Mouse (Mus musculus) stomach, embryonic 16.5 days (tissue): Measurements from ENCODE around the gene Agtrap. TPM values are rescaled to one million over a fixed set of nuclear protein-coding genes. Genes with fewer than 3 reads are reported as not detected.

ENCODE experiments used
- ATAC-seq: fragments of 200-750 bp; cut with Nextera tagmentation; 2 replicates; pipeline ENCODE4 v1.8.0; 2017; ENCODE audit warnings: moderate number of reproducible peaks, moderate TSS enrichment; ENCODE audit not compliant: insufficient read depth, low FRiP score
- H3K27ac ChIP-seq: fragments of 300-500 bp; sonication (generic); 2 replicates; pipeline ENCODE4 v1.5.1; 2014; ENCODE audit warnings: low read length
- H3K27me3 ChIP-seq: fragments of 300-500 bp; sonication (generic); 2 replicates; pipeline ENCODE4 v1.6.1; 2014; ENCODE audit warnings: low read length, control low read depth, mixed read lengths; ENCODE audit not compliant: control insufficient read depth, insufficient read depth
- H3K36me3 ChIP-seq: fragments of 300-500 bp; sonication (generic); 2 replicates; pipeline ENCODE4 v1.6.1; 2014; ENCODE audit warnings: low read length; ENCODE audit not compliant: control insufficient read depth, insufficient read depth
- H3K4me1 ChIP-seq: fragments of 300-500 bp; sonication (generic); 2 replicates; pipeline ENCODE4 v1.6.1; 2014; ENCODE audit warnings: low read length, control low read depth, mixed read lengths; ENCODE audit not compliant: control insufficient read depth, insufficient read depth
- H3K4me2 ChIP-seq: fragments of 300-500 bp; sonication (generic); 2 replicates; pipeline ENCODE4 v1.6.1; 2014; ENCODE audit warnings: low read depth, low read length, mixed read lengths
- H3K4me3 ChIP-seq: fragments of 300-500 bp; sonication (generic); replicated peaks from 2 replicates; pipeline ENCODE4 v1.5.1; 2014; ENCODE audit warnings: mild to moderate bottlenecking, low read length
- H3K9ac ChIP-seq: fragments of 300-500 bp; sonication (generic); 2 replicates; pipeline ENCODE4 v1.6.1; 2014; ENCODE audit warnings: low read length
- H3K9me3 ChIP-seq: fragments of 300-500 bp; sonication (generic); replicated peaks from 2 replicates; pipeline ENCODE4 v1.6.1; 2016; ENCODE audit warnings: low read length, control low read depth; ENCODE audit not compliant: control insufficient read depth
- WGBS: fragments of 180-500 bp; shearing (Covaris S2); extraction: QIAGEN DNeasy Blood & Tissue Kit; methylation state at CpG from one replicate; pipeline ENCODE4 v1.1.7; 2014; 5-methylcytosine and 5-hydroxymethylcytosine counted together
- polyA plus RNA-seq: library from polyadenylated mRNA; unstranded; fragments of >200 nt; fragmentation: Nextera tagmentation; extraction: Ambion mirVana; gene quantifications from 2 replicates; pipeline ENCODE4 v1.2.1, GENCODE M21; 2015

Gene Agtrap
- polyA plus RNA-seq, 1 experiment from 2014 or later: 16.5 TPM

DNA sequence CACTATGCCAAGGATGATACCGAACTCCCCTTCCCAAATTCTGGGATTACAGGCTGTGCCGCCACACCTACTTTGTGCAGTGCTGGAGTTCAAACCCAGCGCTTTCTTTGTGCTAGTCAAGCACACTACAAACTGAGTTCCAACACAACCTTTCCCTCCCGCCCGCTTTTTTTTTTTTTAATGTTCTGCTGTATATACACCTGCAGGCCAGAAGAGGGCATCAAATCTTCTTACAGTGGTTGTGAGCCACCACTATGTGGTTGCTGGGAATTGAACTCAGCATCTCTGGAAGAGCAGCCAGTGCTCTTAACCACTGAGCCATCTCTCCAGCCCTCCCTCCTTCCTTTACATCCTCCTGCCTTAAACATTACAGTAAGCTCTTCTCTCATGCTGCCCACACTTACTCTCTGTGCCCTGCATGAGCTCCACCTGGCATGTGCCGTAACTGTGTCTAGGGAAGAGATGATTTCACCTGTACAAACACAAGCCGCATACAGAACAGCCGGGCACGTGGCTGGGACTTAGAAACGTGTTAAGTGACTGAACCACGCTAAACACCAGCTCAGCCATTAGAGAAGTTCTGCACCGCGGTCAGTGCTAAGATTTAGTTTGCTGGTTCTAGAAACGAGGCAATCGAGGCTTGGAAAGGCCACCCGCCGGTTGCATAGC, 13.2 kb downstream of the Agtrap start:
- WGBS: 38% methylated on average over 17 of the region's 17 CpGs
- Histone ChIP-seq H3K4me1 (no peaks in the 10 kb centered on the region), H3K4me2 (peak overlapping the region; percentile 54), H3K27ac (no peak overlapping the region), H3K27me3 (no peaks in the 10 kb centered on the region), H3K4me3 (peak overlapping the region; percentile 38), H3K9ac (peak overlapping the region; percentile 51), H3K9me3 (no peaks in the 10 kb centered on the region), H3K36me3 (no peaks in the 10 kb centered on the region)
- ATAC-seq: peak; percentile 21; the same call in 1 of the 2 replicates

DNA sequence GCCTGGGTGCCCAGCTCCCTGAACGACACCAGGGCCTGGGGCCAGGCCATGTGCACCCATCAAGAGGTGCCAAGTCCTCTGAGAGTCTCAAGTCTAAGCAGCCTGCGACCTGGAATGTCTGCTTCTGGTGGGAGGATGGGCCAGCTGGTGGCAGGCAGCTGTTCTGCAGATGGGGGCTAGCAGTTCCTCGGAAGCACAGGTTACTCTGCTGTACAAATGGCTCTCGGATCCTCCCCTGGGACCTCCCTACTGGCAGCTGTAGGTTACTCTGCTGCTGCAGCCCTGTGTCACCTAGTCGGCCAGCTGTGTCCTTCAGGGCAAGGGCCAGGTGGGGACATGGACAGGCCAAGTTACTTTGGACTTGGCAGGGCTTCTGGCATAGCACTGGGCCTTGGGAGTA, 16.3 kb downstream of the Agtrap start:
- no peaks in the 10 kb centered on the region for H3K9me3 ChIP-seq
- H3K36me3 ChIP-seq: no peaks in the 10 kb centered on the region
- H3K27ac ChIP-seq: no peak overlapping the region
- H3K4me3 ChIP-seq: no peak overlapping the region
- H3K4me1 ChIP-seq: no peaks in the 10 kb centered on the region
- H3K27me3 ChIP-seq: no peaks in the 10 kb centered on the region
- no peak overlapping the region for H3K9ac ChIP-seq
- ATAC-seq: no peak
- 54% methylated on average over 5 of the region's 5 CpGs for WGBS
- no peak overlapping the region for H3K4me2 ChIP-seq

DNA sequence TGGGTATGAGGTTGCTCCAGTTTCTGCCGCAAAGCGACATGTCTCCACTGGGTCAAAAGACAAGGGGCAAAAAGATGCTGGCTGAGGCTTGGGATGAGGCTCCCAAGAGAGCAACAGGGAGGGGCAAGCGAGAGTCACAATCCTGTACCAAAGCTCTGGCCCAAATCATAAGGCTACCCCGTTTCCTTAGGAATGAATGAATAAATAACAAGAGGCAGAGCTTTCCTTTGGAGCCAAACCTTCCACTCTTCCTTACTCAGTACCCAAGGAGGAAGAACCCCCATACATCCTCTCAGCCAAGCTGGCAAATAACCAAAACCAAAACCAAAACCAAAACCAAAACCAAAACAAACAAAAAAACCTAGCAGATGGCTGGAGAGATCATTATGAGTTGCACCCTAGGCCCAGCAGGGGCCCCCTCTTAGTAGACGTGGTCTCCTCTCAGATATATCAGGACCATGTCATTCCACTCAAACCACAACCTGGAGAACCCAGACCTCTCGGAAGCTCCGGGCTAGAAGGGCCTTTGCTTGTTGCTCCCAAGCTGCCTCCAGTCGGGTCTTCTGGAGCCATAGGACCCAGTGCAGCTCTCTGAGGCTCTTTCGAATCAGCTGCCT, 18.1 kb downstream of the Agtrap start:
- H3K4me3 ChIP-seq: no peak overlapping the region
- H3K27me3 ChIP-seq: no peaks in the 10 kb centered on the region
- WGBS: 82% methylated on average over 9 of the region's 9 CpGs
- no peaks in the 10 kb centered on the region for H3K4me1 ChIP-seq
- H3K27ac ChIP-seq: no peak overlapping the region
- no peaks in the 10 kb centered on the region for H3K36me3 ChIP-seq
- no peak overlapping the region for H3K9ac ChIP-seq
- ATAC-seq: no peak
- no peaks in the 10 kb centered on the region for H3K9me3 ChIP-seq
- no peak overlapping the region for H3K4me2 ChIP-seq

DNA sequence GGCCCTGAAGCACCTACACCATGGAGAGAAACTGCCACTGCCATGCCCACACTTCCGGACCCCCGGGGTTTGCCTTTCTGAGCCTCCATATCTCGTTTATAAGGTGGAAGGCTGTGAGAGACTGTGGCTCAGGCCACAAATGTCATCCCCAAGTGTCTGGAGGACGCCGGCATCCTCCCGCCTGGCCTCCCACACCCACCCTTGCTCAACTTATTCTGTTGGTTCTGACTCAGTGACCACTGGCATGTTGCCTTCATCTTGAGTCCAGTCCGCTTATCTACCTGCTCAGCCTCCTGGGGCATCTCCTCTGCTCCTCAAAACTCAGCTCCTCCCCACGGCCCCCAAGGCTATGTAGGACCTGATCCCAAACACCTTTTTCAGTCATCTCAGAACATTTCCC, 20.5 kb downstream of the Agtrap start:
- Histone ChIP-seq H3K4me3 (no peak overlapping the region), H3K4me1 (no peaks in the 10 kb centered on the region), H3K27ac (no peak overlapping the region), H3K9me3 (no peaks in the 10 kb centered on the region), H3K36me3 (no peaks in the 10 kb centered on the region), H3K4me2 (no peak overlapping the region), H3K9ac (no peak overlapping the region), H3K27me3 (no peaks in the 10 kb centered on the region)
- no peak for ATAC-seq
- 88% methylated on average over 8 of the region's 8 CpGs for WGBS

DNA sequence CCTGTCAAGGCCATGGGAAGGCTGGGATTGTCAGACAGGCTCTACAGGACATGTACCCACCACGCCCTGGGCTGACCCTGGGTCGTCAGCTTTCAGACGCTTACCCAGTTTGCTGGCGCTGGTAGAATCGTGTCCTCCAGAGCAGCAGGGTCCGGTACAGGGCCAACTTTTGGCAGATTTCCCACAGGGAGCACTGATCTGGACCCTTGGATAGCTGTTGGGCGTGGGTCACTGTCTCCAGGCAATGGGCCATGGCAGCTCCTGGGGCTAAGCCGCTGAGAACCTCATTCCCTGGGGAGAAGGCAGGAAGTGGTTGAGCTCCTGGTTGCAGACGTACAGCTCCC, 21.5 kb downstream of the Agtrap start:
- 62% methylated on average over 9 of the region's 9 CpGs for WGBS
- H3K4me3 ChIP-seq: no peak overlapping the region
- H3K9me3 ChIP-seq: no peaks in the 10 kb centered on the region
- peak; percentile 18; the same call in 1 of the 2 replicates for ATAC-seq
- no peaks in the 10 kb centered on the region for H3K4me1 ChIP-seq
- no peak overlapping the region for H3K4me2 ChIP-seq
- no peak overlapping the region for H3K27ac ChIP-seq
- no peak overlapping the region for H3K9ac ChIP-seq
- H3K36me3 ChIP-seq: no peaks in the 10 kb centered on the region
- no peaks in the 10 kb centered on the region for H3K27me3 ChIP-seq

DNA sequence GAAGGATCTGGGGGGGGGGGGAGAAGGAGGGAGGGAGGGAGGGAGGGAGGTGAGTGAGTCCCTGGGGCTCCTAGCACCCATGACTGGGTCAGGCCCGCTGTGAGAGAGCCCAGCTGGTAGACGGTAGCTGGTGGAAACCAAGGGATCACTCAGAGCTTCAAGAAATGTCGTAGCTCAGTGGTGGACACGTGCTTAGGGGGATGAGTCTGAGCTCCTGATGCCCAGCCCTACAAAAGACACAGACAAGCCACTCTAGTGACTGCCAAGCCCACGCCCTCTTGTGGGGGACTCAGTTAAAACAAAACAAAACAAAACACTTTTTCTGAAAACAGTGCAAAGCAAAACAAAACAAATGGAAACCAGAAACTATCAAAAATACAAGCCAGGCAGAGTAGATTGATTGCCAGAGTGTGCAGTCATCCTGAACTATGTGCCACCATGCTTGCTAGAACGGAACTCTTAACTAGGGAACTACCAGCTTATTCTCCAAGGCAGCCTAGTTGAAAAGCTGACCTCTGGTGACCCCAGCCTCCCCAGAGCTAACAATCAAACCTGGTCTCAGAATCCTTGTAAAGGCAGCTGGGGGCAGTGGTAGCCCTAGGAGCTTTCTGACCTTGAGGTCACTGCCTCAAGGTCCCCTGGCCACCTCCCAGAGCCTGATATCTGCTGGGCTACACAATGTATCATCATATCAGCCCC, 22.0 kb downstream of the Agtrap start:
- no peak for ATAC-seq
- no peak overlapping the region for H3K27ac ChIP-seq
- 45% methylated on average over 6 of the region's 6 CpGs for WGBS

DNA sequence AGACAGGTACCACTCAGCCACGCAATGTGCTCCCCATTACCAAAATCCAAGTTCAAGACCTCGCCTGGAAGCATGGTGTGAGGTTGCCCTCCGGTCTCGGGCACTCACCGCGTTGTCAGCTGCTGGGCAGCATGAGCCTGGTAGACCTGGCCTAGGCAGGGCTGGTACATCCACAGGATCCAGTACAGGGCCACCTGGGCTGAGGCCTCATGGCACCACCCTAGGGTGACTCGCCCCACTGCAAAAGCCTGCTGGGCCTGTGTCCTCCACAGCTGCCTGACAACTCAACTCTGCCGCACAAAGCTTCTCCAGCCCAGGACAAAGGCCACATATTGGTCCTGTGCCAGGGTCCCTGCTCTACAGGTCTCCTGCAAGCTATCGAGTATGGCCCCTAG, 26.7 kb downstream of the Agtrap start:
- ATAC-seq: no peak
- Histone ChIP-seq H3K4me1 (no peaks in the 10 kb centered on the region), H3K36me3 (no peaks in the 10 kb centered on the region), H3K27ac (no peak overlapping the region), H3K9ac (no peak overlapping the region), H3K4me2 (no peak overlapping the region), H3K27me3 (no peaks in the 10 kb centered on the region), H3K4me3 (no peak overlapping the region), H3K9me3 (no peaks in the 10 kb centered on the region)
- WGBS: 89% methylated on average over 9 of the region's 9 CpGs

More for the DNA sequence above, 22.0 kb downstream of the Agtrap start:
- no peak overlapping the region for H3K9ac ChIP-seq
- H3K36me3 ChIP-seq: no peaks in the 10 kb centered on the region
- no peak overlapping the region for H3K4me2 ChIP-seq
- H3K4me3 ChIP-seq: no peak overlapping the region
- H3K9me3 ChIP-seq: no peaks in the 10 kb centered on the region
- H3K4me1 ChIP-seq: no peaks in the 10 kb centered on the region
- H3K27me3 ChIP-seq: no peaks in the 10 kb centered on the region

DNA sequence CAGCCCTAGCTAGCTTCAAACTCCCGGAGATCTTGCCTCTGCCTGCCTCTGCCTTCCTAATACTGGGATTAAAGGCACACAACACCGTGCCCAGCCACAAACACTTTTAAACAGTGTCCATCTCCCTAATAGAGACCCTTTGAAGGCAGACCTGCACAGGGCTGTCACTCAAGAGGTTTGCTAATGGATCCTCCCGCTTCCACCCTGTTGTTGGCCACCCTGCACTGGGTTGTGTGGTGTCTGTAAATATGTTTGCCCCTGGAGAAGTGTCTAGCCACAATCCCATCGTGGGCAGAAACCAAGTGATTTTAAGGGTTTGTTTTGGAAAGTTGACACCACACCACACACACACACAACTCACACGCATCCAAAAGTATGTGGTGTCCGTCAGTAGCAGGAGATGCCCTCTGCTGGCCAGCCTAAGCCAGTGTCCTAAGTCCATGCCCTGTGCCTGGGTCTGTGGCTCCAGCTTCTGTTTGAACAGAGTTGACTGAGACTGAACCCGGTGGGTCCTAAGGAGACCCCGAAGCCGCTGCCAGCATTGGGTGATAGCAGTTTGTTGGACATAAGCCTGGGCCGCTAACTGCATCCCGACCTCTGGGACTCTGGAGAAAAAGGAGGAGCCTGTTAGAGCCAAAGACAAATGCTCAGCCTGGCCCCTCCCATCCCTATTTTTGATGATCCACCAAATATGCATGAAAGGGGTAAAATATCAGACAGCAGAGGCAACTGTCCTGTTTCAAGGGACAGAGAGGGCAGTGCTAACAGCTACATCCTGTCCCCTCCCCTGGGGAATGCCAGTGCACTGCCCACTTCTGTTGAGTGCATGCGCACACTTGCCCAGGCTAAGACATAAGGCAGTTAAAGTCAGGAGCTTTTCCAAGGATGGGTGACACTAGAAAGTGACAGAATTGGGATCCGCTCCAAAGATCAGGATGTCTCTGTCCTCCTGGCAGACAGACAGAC, 27.4 kb downstream of the Agtrap start:
- 0 out of 2 replicates have a peak, but pooled peaks cover under 1% of the 10 kb centered on the region for H3K36me3 ChIP-seq
- H3K4me2 ChIP-seq: no peak overlapping the region
- no peaks in the 10 kb centered on the region for H3K4me1 ChIP-seq
- no peak overlapping the region for H3K27ac ChIP-seq
- no peak for ATAC-seq
- no peaks in the 10 kb centered on the region for H3K27me3 ChIP-seq
- H3K9ac ChIP-seq: no peak overlapping the region
- H3K9me3 ChIP-seq: no peaks in the 10 kb centered on the region
- 44% methylated on average over 13 of the region's 13 CpGs for WGBS
- H3K4me3 ChIP-seq: no peak overlapping the region
